ENCODE assay signal across 28 mouse cellular contexts in genomic region chr13:111259093-111259491, GRCm38 (mm10). TPM values are rescaled to one million over a fixed set of nuclear protein-coding genes. Genes with fewer than 3 reads are reported as not detected.
DNase-seq lines count a peak whose midpoint lies in the region; ATAC-seq and TF ChIP-seq lines count a peak whose summit lies in the region.
"Had no signal": no experiment of that assay in that cellular context is flagged by ENCODE, and none has a peak within 500 bp of the region (broad histone marks: within the 10 kb centered on the region; RNA-seq: fewer than 3 reads in every experiment).

No protein-coding gene starts in this region.

- no peak overlapping the region for H3K27ac ChIP-seq in forebrain, embryonic 11.5 days (ENCODE audit: low read depth, low read length)
- H3K27ac ChIP-seq in forebrain, embryonic 16.5 days (ENCODE audit: low read length), result no peak overlapping the region
- H3K27ac ChIP-seq in embryonic facial prominence, embryonic 12.5 days, result 0 out of 2 replicates have a peak overlapping the region, but pooled peaks have one; percentile 4
- H3K27ac ChIP-seq in limb, embryonic 13.5 days, result peak overlapping the region; percentile 55; the same call in 1 of the 2 replicates
- H3K27ac ChIP-seq in gastrocnemius, adult 2 months, result no peak overlapping the region
- H3K27ac ChIP-seq in cerebellum, adult 2 months (ENCODE audit: insufficient read depth, low read length), result no peak overlapping the region
- H3K27ac ChIP-seq: heart, adult 2 months; hindbrain, embryonic 15.5 days had no signal

- intact Hi-C loops in gastrocnemius, adult 2 months (cut with DNase I), result no loop called here

- H3K4me2 ChIP-seq in forebrain, embryonic 11.5 days (ENCODE audit: low read depth, low read length, severe bottlenecking), result no peak overlapping the region
- no peak overlapping the region for H3K4me2 ChIP-seq in forebrain, embryonic 16.5 days (ENCODE audit: low read length)
- H3K4me2 ChIP-seq in embryonic facial prominence, embryonic 12.5 days (replicated peaks), result no peak overlapping the region
- no peak overlapping the region for H3K4me2 ChIP-seq in limb, embryonic 13.5 days (replicated peaks)
- H3K4me2 ChIP-seq: heart, embryonic 12.5 days; hindbrain, embryonic 15.5 days had no signal

- TF ChIP-seq POLR2A in cerebellum, adult 2 months (IDR thresholded peaks at IDR 0.05; ENCODE audit: borderline replicate concordance, insufficient read depth, low read length), result no peak

- WGBS in forebrain, embryonic 11.5 days, result 32% methylated on average over 6 of the region's 6 CpGs
- WGBS in forebrain, embryonic 16.5 days, result 21% methylated on average over 6 of the region's 6 CpGs
- WGBS in embryonic facial prominence, embryonic 12.5 days, result 71% methylated on average over 6 of the region's 6 CpGs
- 77% methylated on average over 6 of the region's 6 CpGs for WGBS in limb, embryonic 13.5 days
- 37% methylated on average over 6 of the region's 6 CpGs for WGBS in cerebellum, adult 2 months

- H3K4me3 ChIP-seq in forebrain, embryonic 11.5 days (ENCODE audit: low read depth, low read length), result no peak overlapping the region
- H3K4me3 ChIP-seq in forebrain, embryonic 16.5 days (replicated peaks; ENCODE audit: low read length), result no peak overlapping the region
- H3K4me3 ChIP-seq in embryonic facial prominence, embryonic 12.5 days, result no peak overlapping the region
- no peak overlapping the region for H3K4me3 ChIP-seq in limb, embryonic 13.5 days
- H3K4me3 ChIP-seq in gastrocnemius, adult 2 months, result no peak overlapping the region
- H3K4me3 ChIP-seq in cerebellum, adult 2 months (replicated peaks; ENCODE audit: insufficient read depth, low read depth, low read length), result no peak overlapping the region
- H3K4me3 ChIP-seq: erythroblast, embryonic 14.5 days; heart, adult 2 months; heart, embryonic 12.5 days; hindbrain, embryonic 15.5 days had no signal

- TF ChIP-seq CTCF in gastrocnemius, adult 2 months (IDR thresholded peaks at IDR 0.05), result no peak
- no peak for TF ChIP-seq CTCF in cerebellum, adult 2 months (IDR thresholded peaks at IDR 0.05; ENCODE audit: borderline replicate concordance, insufficient read depth, low read depth, low read length)

- H3K9me3 ChIP-seq in forebrain, embryonic 11.5 days (ENCODE audit: control insufficient read depth, low read length), result no peaks in the 10 kb centered on the region
- no peaks in the 10 kb centered on the region for H3K9me3 ChIP-seq in forebrain, embryonic 16.5 days (ENCODE audit: control insufficient read depth, low read length)
- H3K9me3 ChIP-seq in embryonic facial prominence, embryonic 12.5 days, result no peaks in the 10 kb centered on the region
- H3K9me3 ChIP-seq in limb, embryonic 13.5 days, result no peaks in the 10 kb centered on the region
- H3K9me3 ChIP-seq: heart, embryonic 12.5 days; hindbrain, embryonic 15.5 days had no signal

- ATAC-seq in forebrain, embryonic 11.5 days (replicated peaks; ENCODE audit: low FRiP score), result 0 out of 2 replicates have a peak, but pooled peaks have one; percentile 55
- no peak for ATAC-seq in forebrain, embryonic 16.5 days
- no peak for ATAC-seq in embryonic facial prominence, embryonic 12.5 days (ENCODE audit: insufficient number of reproducible peaks, insufficient read depth, low FRiP score, low TSS enrichment)
- no peak for ATAC-seq in limb, embryonic 13.5 days (ENCODE audit: low FRiP score, low read depth)
- ATAC-seq: intestine, postnatal 0 days; Patski had no signal

- no peak overlapping the region for H3K9ac ChIP-seq in forebrain, embryonic 11.5 days (ENCODE audit: low read length)
- no peak overlapping the region for H3K9ac ChIP-seq in forebrain, embryonic 16.5 days (replicated peaks; ENCODE audit: low read depth, low read length)
- H3K9ac ChIP-seq in embryonic facial prominence, embryonic 12.5 days, result no peak overlapping the region
- H3K9ac ChIP-seq in limb, embryonic 13.5 days, result no peak overlapping the region
- H3K9ac ChIP-seq: heart, embryonic 12.5 days; hindbrain, embryonic 15.5 days had no signal

- no peaks in the 10 kb centered on the region for H3K27me3 ChIP-seq in forebrain, embryonic 11.5 days (ENCODE audit: control insufficient read depth, insufficient read depth, low read length)
- H3K27me3 ChIP-seq in forebrain, embryonic 16.5 days (replicated peaks; ENCODE audit: control insufficient read depth, insufficient read depth, low read length), result no peaks in the 10 kb centered on the region
- H3K27me3 ChIP-seq in embryonic facial prominence, embryonic 12.5 days, result no peaks in the 10 kb centered on the region
- H3K27me3 ChIP-seq in limb, embryonic 13.5 days, result no peaks in the 10 kb centered on the region
- H3K27me3 ChIP-seq in cerebellum, adult 2 months (ENCODE audit: control insufficient read depth, insufficient read depth, low read length), result no peaks in the 10 kb centered on the region
- H3K27me3 ChIP-seq: heart, embryonic 12.5 days; hindbrain, embryonic 15.5 days; Patski had no signal

- no peaks in the 10 kb centered on the region for H3K36me3 ChIP-seq in forebrain, embryonic 11.5 days (ENCODE audit: control insufficient read depth, insufficient read depth, low read length)
- H3K36me3 ChIP-seq in forebrain, embryonic 16.5 days (ENCODE audit: control insufficient read depth, insufficient read depth), result no peaks in the 10 kb centered on the region
- no peaks in the 10 kb centered on the region for H3K36me3 ChIP-seq in embryonic facial prominence, embryonic 12.5 days
- H3K36me3 ChIP-seq in limb, embryonic 13.5 days, result no peaks in the 10 kb centered on the region
- H3K36me3 ChIP-seq: heart, embryonic 12.5 days; hindbrain, embryonic 15.5 days had no signal

- H3K4me1 ChIP-seq in forebrain, embryonic 11.5 days (replicated peaks; ENCODE audit: control insufficient read depth, insufficient read depth, low read length), result no peaks in the 10 kb centered on the region
- no peaks in the 10 kb centered on the region for H3K4me1 ChIP-seq in forebrain, embryonic 16.5 days (replicated peaks; ENCODE audit: control insufficient read depth, insufficient read depth, low read length)
- H3K4me1 ChIP-seq in embryonic facial prominence, embryonic 12.5 days, result no peaks in the 10 kb centered on the region
- peaks cover 8% of the 10 kb centered on the region; the same call in 1 of the 2 replicates for H3K4me1 ChIP-seq in limb, embryonic 13.5 days
- no peaks in the 10 kb centered on the region for H3K4me1 ChIP-seq in cerebellum, adult 2 months (ENCODE audit: control insufficient read depth, insufficient read depth, low read length)
- H3K4me1 ChIP-seq: heart, embryonic 12.5 days; hindbrain, embryonic 15.5 days had no signal

- DNase-seq in forebrain, embryonic 11.5 days (ENCODE audit: low spot score), result no peak
- DNase-seq in Muller cell, postnatal 12 days (ENCODE audit: inconsistent ontology term), result peak; percentile 65
- DNase-seq in kidney, postnatal 14 days, result no peak
- DNase-seq in gastrocnemius, adult 2 months, result no peak
- no peak for DNase-seq in cerebellum, adult 2 months
- DNase-seq: adrenal gland, adult 2 months; adrenal gland, postnatal 25 days; cerebellum, adult 8-10 months; cerebellum, postnatal 14 days; embryo, embryonic 11 days; gastrocnemius, postnatal 14 days; heart, adult 2 months; kidney, adult 8-10 months had no signal

RNA-seq across cellular contexts. Expression of gene Actbl2, which starts 4.3 kb away (rescaled TPM):
- polyA plus RNA-seq in forebrain, embryonic 11.5 days (2014; fragmentation: Nextera tagmentation; extraction: Ambion mirVana), result not detected in 2 replicates
- not detected in 2 replicates for polyA plus RNA-seq in forebrain, embryonic 16.5 days (2015; fragmentation: Nextera tagmentation; extraction: Ambion mirVana)
- polyA plus RNA-seq in embryonic facial prominence, embryonic 12.5 days (2016; fragmentation: Nextera tagmentation; extraction: Ambion mirVana), result 0.05 TPM in 1 of 2 replicates, not detected in the other
- not detected in 2 replicates for polyA plus RNA-seq in limb, embryonic 13.5 days (2015; fragmentation: Nextera tagmentation; extraction: Ambion mirVana)
- total RNA-seq in gastrocnemius, adult 2 months (2021), result not detected
- polyA plus RNA-seq in cerebellum, adult 2 months (2012; rRNA removed), result 0.34 and 0.38 TPM in 2 replicates
- total RNA-seq: adrenal gland, adult 2 months; adrenal gland, postnatal 25 days; common myeloid progenitor, adult 5-6 weeks; gastrocnemius, postnatal 14 days; heart, adult 2 months; heart, postnatal 25 days; MEL had no signal
- polyA plus RNA-seq: adrenal gland, adult 2 months; C2C12; embryonic facial prominence, embryonic 14.5 days; erythroblast, embryonic 14.5 days; heart, adult 2 months; heart, embryonic 12.5 days; heart, embryonic 16.5 days; hindbrain, embryonic 11.5 days; hindbrain, embryonic 15.5 days; intestine, postnatal 0 days; Patski had no signal

Comparison
In these comparisons a context has a peak if more than half of its experiments do, and no peak if none do; other contexts are left out.
1. H3K27ac ChIP-seq: peak in embryonic facial prominence, embryonic 12.5 days (single experiment) and limb, embryonic 13.5 days (single experiment); none in forebrain, embryonic 11.5 days (single experiment), forebrain, embryonic 16.5 days (single experiment), gastrocnemius, adult 2 months (single experiment) and cerebellum, adult 2 months (single experiment).